Mouse (Mus musculus) liver, embryonic 14 days (tissue): ENCODE measurements around the gene Per2. TPM values are rescaled to one million over a fixed set of nuclear protein-coding genes. Genes with fewer than 3 reads are reported as not detected.

Source experiments
- polyA plus RNA-seq: library from polyadenylated mRNA; depleted of rRNA; stranded (reverse); fragments of >200 nt; gene quantifications from 2 replicates; pipeline ENCODE4 v1.2.3, GENCODE M21; 2012; rRNA removed

Per2 gene
- polyA plus RNA-seq = 2.8 and 3.5 TPM in 2 replicates

GRCm38 (mm10) chr1:91459059-91459809 is at the start of gene Per2:
Gene Per2 (minus strand): TSS chr1:91459324.

DNA sequence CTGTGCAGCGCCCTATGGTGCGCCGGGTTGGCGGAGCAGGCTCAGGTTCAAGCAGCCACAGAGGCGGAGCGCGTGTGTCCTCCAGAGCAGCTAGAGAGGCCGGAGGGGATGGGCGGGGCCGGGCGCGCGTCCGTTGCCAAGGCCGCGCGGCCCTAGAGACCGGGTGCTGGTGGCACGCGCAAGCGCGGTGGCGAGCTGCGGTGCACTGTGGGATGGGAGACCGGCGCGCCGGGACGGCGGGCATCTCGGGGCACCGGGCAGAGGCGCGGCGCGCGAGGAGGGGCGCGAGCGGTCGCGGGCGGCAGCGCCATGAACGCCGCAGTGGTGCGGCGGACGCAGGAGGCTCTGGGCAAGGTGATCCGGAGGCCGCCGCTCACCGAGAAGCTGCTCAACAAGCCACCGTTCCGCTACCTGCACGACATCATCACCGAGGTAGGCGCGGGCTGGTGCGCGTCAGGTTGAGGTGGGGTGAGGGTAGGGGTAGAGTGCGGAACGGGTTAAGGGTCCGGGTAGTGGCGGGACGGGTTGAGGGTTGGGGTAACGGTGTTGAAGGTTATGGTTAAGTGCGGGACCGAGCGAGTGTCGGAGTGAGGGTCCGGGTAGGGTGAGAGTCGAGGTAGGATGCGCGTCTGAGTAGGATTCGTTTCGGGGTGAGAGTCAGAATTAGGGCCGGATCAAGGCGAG is 35.5 kb upstream of the Per2 start, which contains the start of gene Traf3ip1:
Gene Traf3ip1 (plus strand): TSS at position 191 of the 684 bp plus-strand sequence.

DNA sequence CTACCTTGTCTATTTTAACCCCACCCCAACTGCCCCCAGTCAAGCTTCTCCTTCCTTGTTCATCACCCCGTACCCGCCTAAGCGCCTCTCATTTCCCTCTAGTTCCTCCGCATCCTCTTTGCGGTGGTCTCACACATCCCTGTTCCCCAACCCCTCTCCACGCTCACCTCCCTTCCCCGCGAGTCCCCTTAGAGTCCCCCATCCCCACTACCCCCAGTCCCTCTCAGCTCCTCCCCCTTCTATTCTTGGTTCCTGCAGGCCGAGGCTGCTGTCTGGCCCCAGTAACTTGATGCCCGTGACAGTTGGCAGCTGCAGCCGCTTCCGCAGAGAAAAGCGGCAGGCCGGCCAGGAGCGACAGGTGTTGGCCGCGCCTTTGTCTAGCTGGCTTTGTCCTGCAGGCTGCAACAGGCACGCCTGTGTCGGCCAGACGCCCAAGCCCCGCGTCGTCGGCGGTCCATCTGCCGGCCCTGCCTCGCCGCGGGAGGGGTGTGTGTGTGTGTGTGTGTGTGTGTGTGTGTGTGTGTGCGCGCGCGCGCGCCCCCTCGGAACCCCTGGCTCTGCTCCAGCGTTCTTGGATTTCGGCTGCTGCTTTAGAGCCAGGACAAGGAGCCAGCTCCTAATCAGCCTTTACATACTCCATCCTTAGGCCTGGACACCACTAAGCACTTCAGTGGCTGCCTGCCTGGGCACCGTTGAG is 45.1 kb downstream of the Per2 start, which contains the start of gene Hes6:
Gene Hes6 (minus strand): TSS at position 141 of the 697 bp plus-strand sequence.

DNA sequence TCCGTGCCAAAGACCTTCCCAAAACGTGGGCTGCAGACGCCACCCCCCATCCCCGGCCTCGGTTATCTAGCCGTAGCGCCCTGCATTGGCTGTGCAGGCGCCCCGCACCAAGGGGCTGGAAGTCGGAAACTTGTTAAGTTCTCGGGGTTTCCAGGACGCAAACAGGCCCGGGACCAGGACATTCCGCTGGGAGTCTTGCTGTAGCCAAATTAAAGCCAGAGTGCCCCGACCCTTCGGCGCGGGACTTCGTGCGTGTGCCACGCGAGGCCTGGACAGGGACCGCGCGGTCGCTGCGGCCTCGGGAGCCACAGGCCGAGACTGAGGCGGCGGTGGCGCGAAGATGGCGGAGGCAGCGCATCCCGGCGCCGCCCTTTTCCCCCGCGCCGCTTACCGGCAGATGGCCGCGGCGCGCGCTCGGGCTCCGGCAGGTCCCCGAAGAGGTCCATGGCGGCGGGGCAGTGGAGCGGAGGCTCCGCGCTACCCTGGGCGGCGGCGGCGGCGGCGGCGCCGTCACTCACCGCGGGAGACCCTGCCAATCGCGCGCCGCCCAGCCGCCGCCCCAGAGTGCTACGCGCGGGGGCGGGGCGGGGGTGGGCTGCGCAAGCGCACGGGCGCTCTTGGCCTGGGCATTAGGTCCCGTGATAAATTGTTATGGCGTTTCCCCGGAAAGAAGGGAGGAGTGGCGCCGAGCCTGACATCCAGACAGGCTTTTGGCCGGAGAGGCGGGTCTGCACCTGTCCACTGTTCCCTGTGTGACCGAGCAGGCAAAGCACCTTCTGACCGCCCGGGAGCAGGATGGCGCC is 60.7 kb downstream of the Per2 start, which contains the start of gene Ilkap:
Gene Ilkap (minus strand): TSS at position 556 of the 803 bp plus-strand sequence.

DNA sequence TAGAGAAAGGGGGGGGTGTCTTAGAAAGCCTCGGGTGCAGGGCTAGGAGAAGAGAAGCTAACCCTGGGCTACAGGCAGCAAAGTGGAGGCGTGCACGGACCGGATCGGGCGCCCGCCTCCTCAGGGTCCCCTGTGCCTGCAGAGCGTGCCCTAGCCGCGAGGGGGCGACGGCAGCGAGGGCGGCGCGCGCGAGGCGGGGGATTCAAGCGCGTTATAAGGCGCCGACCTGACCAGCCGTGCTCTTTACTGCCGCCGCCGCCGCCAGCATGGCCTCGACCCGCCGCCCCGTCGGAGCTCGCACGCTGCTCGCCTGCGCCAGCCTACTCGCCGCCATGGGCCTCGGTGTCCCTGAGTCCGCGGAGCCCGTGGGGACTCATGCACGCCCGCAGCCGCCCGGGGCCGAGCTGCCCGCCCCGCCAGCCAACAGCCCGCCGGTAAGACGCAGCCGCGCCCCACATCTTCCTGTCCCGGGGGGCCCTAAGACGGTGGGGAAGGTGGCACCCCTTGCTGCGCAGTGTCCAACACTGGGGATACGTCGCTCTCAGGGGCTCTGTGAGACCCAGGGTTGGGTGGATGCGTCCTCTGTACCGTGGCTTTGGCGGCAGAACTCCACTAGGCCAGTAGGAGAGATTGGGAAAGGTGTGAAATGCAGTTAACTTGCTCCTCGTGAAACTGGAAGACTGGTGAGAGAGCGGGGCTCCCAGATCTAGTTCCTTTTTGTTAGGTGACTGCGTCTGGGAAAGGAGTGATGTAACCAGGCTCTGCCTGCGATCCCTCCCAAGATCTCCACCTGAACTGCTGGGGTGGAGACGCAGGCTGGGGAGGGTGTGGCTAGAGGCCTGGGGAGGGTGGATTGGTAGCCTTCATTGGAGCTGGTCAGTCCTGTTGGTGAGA is 92.7 kb downstream of the Per2 start, which contains the start of gene Erfe:
Gene Erfe (plus strand): TSS at position 216 of the 894 bp plus-strand sequence.

Other genes starting within 250 kb of the Per2 start
- gene Ube2f, start 209.0 kb downstream of the Per2 start, polyA plus RNA-seq = 37.2 and 42.0 TPM in 2 replicates
- gene Scly, start 161.0 kb downstream of the Per2 start, polyA plus RNA-seq = 18.1 and 20.6 TPM in 2 replicates
- 0.01 and 0.03 TPM in 2 replicates for gene Espnl, start 137.2 kb downstream of the Per2 start, polyA plus RNA-seq
- 0.10 TPM in 1 of 2 replicates, not detected in the other for gene Klhl30, start 108.3 kb downstream of the Per2 start, polyA plus RNA-seq
- gene Erfe, start 92.9 kb downstream of the Per2 start, polyA plus RNA-seq = 2.4 and 3.1 TPM in 2 replicates
- gene Ilkap, start 60.5 kb downstream of the Per2 start, polyA plus RNA-seq = 51.0 and 52.4 TPM in 2 replicates
- gene Hes6, start 45.3 kb downstream of the Per2 start, polyA plus RNA-seq = 9.7 and 11.4 TPM in 2 replicates
- 3.9 and 4.0 TPM in 2 replicates for gene Traf3ip1, start 35.3 kb upstream of the Per2 start, polyA plus RNA-seq
- gene Asb1, start 81.2 kb upstream of the Per2 start, polyA plus RNA-seq = 9.2 and 11.6 TPM in 2 replicates